Mouse (Mus musculus): ENCODE measurements at regions not wholly inside any gene's neighbourhood (a gene's known extent, or its start where the extent isn't known, plus 50 kb on each side); places are given as distances from the start of the nearest gene placed in this dataset.
A peak's percentile ranks its signal among the peaks of the same experiment; 100 is the strongest.

DNA sequence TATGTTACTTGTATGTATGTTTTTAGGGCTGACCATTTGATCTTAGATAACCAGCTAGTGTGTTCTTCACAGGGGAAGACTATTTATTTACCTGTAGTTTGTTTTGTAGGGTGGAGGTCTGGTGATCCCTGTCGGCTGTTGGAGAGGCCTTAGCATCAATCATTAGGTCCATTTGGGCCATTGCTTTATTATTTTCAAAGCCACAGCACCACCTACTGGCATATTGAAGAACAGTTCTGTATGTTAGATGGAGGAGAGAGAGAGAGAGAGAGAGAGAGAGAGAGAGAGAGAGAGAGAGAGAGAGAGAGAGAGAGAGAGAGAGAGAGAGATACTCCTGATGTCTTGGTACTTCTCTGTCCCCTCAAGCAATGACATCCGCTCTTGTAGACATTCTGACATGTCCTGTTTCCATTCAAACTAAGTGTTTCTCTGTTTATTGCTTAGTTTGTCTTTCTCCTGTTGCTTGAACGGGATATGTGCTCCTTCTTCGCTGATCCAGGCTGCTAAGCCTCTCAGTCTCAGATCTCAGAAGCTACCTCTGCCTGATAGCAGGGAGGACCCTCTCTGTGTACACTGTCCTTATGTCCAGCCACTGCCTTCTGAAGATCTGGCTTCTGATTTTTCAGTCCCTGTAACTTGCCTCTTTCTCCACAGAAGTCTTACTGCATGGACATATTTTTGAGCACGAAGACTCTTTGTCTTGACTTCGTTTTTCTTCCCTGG lies 52.9 kb upstream of the Fam241a start:
- Histone ChIP-seq H3K9ac (ENCODE audit: low read depth, low read length) (no peak overlapping the region), H3K4me2 (replicated peaks; ENCODE audit: low read depth, low read length) (no peak overlapping the region), H3K4me1 (replicated peaks; ENCODE audit: control insufficient read depth, insufficient read depth, low read length) (no peaks in the 10 kb centered on the region), H3K36me3 (ENCODE audit: control insufficient read depth, insufficient read depth, low read length) (no peaks in the 10 kb centered on the region), H3K9me3 (ENCODE audit: control insufficient read depth, low read length) (no peaks in the 10 kb centered on the region), H3K27ac (ENCODE audit: low read depth, low read length) (no peak overlapping the region), H3K4me3 (ENCODE audit: low read depth, low read length) (no peak overlapping the region), H3K27me3 (ENCODE audit: control insufficient read depth, insufficient read depth, low read length) (no peaks in the 10 kb centered on the region)
- 53% methylated on average over 6 of the region's 6 CpGs for WGBS
- DNase-seq (ENCODE audit: low spot score) (peak; percentile 83), ATAC-seq (ENCODE audit: low FRiP score) (0 out of 2 replicates have a peak, but pooled peaks have one; percentile 43)

DNA sequence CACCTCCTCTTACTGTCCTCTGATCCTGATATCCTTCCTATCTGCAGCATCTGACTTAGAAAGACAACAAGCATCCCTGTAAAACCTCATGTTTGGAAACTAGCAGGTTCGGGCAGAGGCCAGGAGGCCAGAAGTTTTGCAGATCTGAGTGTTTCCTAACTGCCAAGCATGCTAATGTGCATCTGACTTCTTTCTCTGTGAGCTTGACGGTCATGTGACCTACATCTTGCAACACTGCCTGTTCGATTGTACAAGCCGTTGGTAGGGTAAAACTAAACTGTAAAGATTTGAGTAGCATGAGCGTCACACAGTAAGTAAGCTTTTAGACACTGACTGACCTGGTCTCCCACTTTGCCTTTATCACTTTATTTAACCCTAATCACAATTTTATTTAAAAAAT lies 52.2 kb upstream of the Fam241a start:
- ATAC-seq (ENCODE audit: low FRiP score): no peak
- no peaks in the 10 kb centered on the region for H3K36me3 ChIP-seq (ENCODE audit: control insufficient read depth, insufficient read depth, low read length)
- 83% methylated on average over 5 of the region's 5 CpGs for WGBS

More for the DNA sequence above, 52.2 kb upstream of the Fam241a start:
- Histone ChIP-seq H3K4me1 (replicated peaks; ENCODE audit: control insufficient read depth, insufficient read depth, low read length) (no peaks in the 10 kb centered on the region), H3K9me3 (ENCODE audit: control insufficient read depth, low read length) (no peaks in the 10 kb centered on the region), H3K4me2 (replicated peaks; ENCODE audit: low read depth, low read length) (no peak overlapping the region), H3K9ac (ENCODE audit: low read depth, low read length) (no peak overlapping the region), H3K27ac (ENCODE audit: low read depth, low read length) (no peak overlapping the region), H3K4me3 (ENCODE audit: low read depth, low read length) (no peak overlapping the region), H3K27me3 (ENCODE audit: control insufficient read depth, insufficient read depth, low read length) (no peaks in the 10 kb centered on the region)
- no peak for DNase-seq (ENCODE audit: low spot score)

Measured in hindbrain, embryonic 11.5 days (tissue).